Mouse (Mus musculus) heart, adult 18-20 months (tissue): ENCODE results near the gene Bnip3. TPM values are rescaled to one million over a fixed set of nuclear protein-coding genes. Genes with fewer than 3 reads are reported as not detected.

Experiments
- DNase-seq, 2 experiments: peaks; one replicate each; pipeline ENCODE4 v3.0.0; 2021 to 2022; ENCODE audit warnings: mixed read lengths in 1 of 2
- long read RNA-seq, 2 experiments: library from polyadenylated mRNA; stranded (forward); transcript quantifications; one replicate each; pipeline ENCODE4 v2.0.0; 2021
- total RNA-seq, 2 experiments: library from RNA; stranded (reverse); gene quantifications; 2 replicates each; pipeline ENCODE4 v1.2.3; 2021

Gene Bnip3
- total RNA-seq = 100 to 1,000 TPM; 243 to 325 TPM
- long read RNA-seq, experiment 1, transcript Bnip3-201 (6 exons, 1,756 nt) = major isoform, 340 of 350 reads
- long read RNA-seq, experiment 1, partial matches to known transcripts = 3 of 350 reads
- long read RNA-seq, experiment 1, other reads (novel, unspliced or antisense) = 6 of 350 reads
- long read RNA-seq, experiment 2, transcript Bnip3-201 (6 exons, 1,756 nt) = major isoform, 252 of 262 reads
- long read RNA-seq, experiment 2, partial matches to known transcripts = 1 of 262 reads
- long read RNA-seq, experiment 2, other reads (novel, unspliced or antisense) = 9 of 262 reads

- DNase-seq = peak; percentile 92 to 94
Measured at GRCm38 (mm10) chr7:138909277-138910192, at the start of gene Bnip3. TSS of gene Bnip3 (minus strand) at chr7:138909519.

GRCm38 (mm10) chr7:138957106-138957505 lies 47.8 kb upstream of the Bnip3 start:
- DNase-seq = no peak

GRCm38 (mm10) chr7:138955787-138956186 lies 46.5 kb upstream of the Bnip3 start:
- no peak for DNase-seq

GRCm38 (mm10) chr7:138948309-138948708 lies 39.0 kb upstream of the Bnip3 start:
- no peak for DNase-seq

- DNase-seq = no peak
Measured at GRCm38 (mm10) chr7:138947741-138948140, 38.4 kb upstream of the Bnip3 start.

- DNase-seq = no peak
Measured at GRCm38 (mm10) chr7:138945668-138946067, 36.3 kb upstream of the Bnip3 start.

- no peak for DNase-seq
Measured at GRCm38 (mm10) chr7:138942301-138942700, 33.0 kb upstream of the Bnip3 start.

- DNase-seq = no peak
Measured at GRCm38 (mm10) chr7:138941571-138941970, 32.3 kb upstream of the Bnip3 start.

- DNase-seq = peak in 1 of 2 experiments; percentile 14
Measured at GRCm38 (mm10) chr7:138940612-138941461, 31.5 kb upstream of the Bnip3 start, which contains the start of gene Jakmip3. TSS of gene Jakmip3 (plus strand) at chr7:138940730.

GRCm38 (mm10) chr7:138940256-138940611 lies 30.9 kb upstream of the Bnip3 start:
- DNase-seq = peak in 1 of 2 experiments; percentile 24

- DNase-seq = no peak
Measured at GRCm38 (mm10) chr7:138938991-138939390, 29.7 kb upstream of the Bnip3 start.

- DNase-seq = no peak
Measured at GRCm38 (mm10) chr7:138934523-138934922, 25.2 kb upstream of the Bnip3 start.

- DNase-seq = no peak
Measured at GRCm38 (mm10) chr7:138928456-138928855, 19.1 kb upstream of the Bnip3 start.

- DNase-seq = peak; percentile 35 to 71
Measured at GRCm38 (mm10) chr7:138923756-138924425, 14.6 kb upstream of the Bnip3 start.

- DNase-seq = peak in 1 of 2 experiments; percentile 30
Measured at GRCm38 (mm10) chr7:138921611-138922010, 12.3 kb upstream of the Bnip3 start.

GRCm38 (mm10) chr7:138919156-138919944 lies 10.0 kb upstream of the Bnip3 start:
- peak; percentile 95 to 96 for DNase-seq

- no peak for DNase-seq
Measured at GRCm38 (mm10) chr7:138913616-138914015, 4.3 kb upstream of the Bnip3 start.

GRCm38 (mm10) chr7:138910193-138910562 lies 859 bp upstream of the Bnip3 start:
- no peak for DNase-seq

GRCm38 (mm10) chr7:138908768-138909276 lies 497 bp downstream of the Bnip3 start:
- no peak for DNase-seq

- no peak for DNase-seq
Measured at GRCm38 (mm10) chr7:138907976-138908375, 1.3 kb downstream of the Bnip3 start.

- DNase-seq = peak; percentile 83
Measured at GRCm38 (mm10) chr7:138907043-138907442, 2.3 kb downstream of the Bnip3 start.
